Mouse (Mus musculus): ENCODE results near the gene Kat7.
A peak's percentile ranks its signal among the peaks of the same experiment; 100 is the strongest.

Gene Kat7

GRCm38 (mm10) chr11:95333805-95334204 is 23.8 kb upstream of the Kat7 start:
- DNase-seq (ENCODE audit: low spot score in 2 of 2), result no peak

- DNase-seq (ENCODE audit: low spot score in 2 of 2), result no peak
Measured at GRCm38 (mm10) chr11:95333209-95333608, 23.2 kb upstream of the Kat7 start.

GRCm38 (mm10) chr11:95330662-95331061 is 20.6 kb upstream of the Kat7 start:
- DNase-seq (ENCODE audit: low spot score in 2 of 2), result no peak

GRCm38 (mm10) chr11:95328629-95329028 is 18.6 kb upstream of the Kat7 start:
- no peak for DNase-seq (ENCODE audit: low spot score in 2 of 2)

- DNase-seq (ENCODE audit: low spot score in 2 of 2), result no peak
Measured at GRCm38 (mm10) chr11:95326243-95326642, 16.2 kb upstream of the Kat7 start.

- DNase-seq (ENCODE audit: low spot score in 2 of 2), result no peak
Measured at GRCm38 (mm10) chr11:95325832-95326231, 15.8 kb upstream of the Kat7 start.

- no peak for DNase-seq (ENCODE audit: low spot score in 2 of 2)
Measured at GRCm38 (mm10) chr11:95324181-95324580, 14.1 kb upstream of the Kat7 start.

- DNase-seq (ENCODE audit: low spot score in 2 of 2), result no peak
Measured at GRCm38 (mm10) chr11:95320010-95320409, 10.0 kb upstream of the Kat7 start.

GRCm38 (mm10) chr11:95319506-95319905 is 9.5 kb upstream of the Kat7 start:
- DNase-seq (ENCODE audit: low spot score in 2 of 2), result no peak

GRCm38 (mm10) chr11:95318116-95318515 is 8.1 kb upstream of the Kat7 start:
- DNase-seq (ENCODE audit: low spot score in 2 of 2), result no peak

GRCm38 (mm10) chr11:95315215-95315955 is 5.3 kb upstream of the Kat7 start:
- no peak for DNase-seq (ENCODE audit: low spot score in 2 of 2)

GRCm38 (mm10) chr11:95311425-95311807 is 1.4 kb upstream of the Kat7 start:
- DNase-seq (ENCODE audit: low spot score in 2 of 2), result no peak

GRCm38 (mm10) chr11:95310648-95311424 is 790 bp upstream of the Kat7 start:
- peak in 1 of 2 experiments; percentile 38 for DNase-seq (ENCODE audit: low spot score in 2 of 2)

- peak; percentile 97 to 99 for DNase-seq (ENCODE audit: low spot score in 2 of 2)
Measured at GRCm38 (mm10) chr11:95309510-95310006, 488 bp downstream of the Kat7 start.

GRCm38 (mm10) chr11:95307526-95307925 is 2.5 kb downstream of the Kat7 start:
- no peak for DNase-seq (ENCODE audit: low spot score in 2 of 2)

GRCm38 (mm10) chr11:95305600-95305999 is 4.4 kb downstream of the Kat7 start:
- DNase-seq (ENCODE audit: low spot score in 2 of 2), result no peak

GRCm38 (mm10) chr11:95301772-95302171 is 8.3 kb downstream of the Kat7 start:
- no peak for DNase-seq (ENCODE audit: low spot score in 2 of 2)

GRCm38 (mm10) chr11:95299886-95300285 is 10.2 kb downstream of the Kat7 start:
- no peak for DNase-seq (ENCODE audit: low spot score in 2 of 2)

GRCm38 (mm10) chr11:95298146-95298545 is 11.9 kb downstream of the Kat7 start:
- no peak for DNase-seq (ENCODE audit: low spot score in 2 of 2)

- DNase-seq (ENCODE audit: low spot score in 2 of 2), result no peak
Measured at GRCm38 (mm10) chr11:95295736-95296135, 14.3 kb downstream of the Kat7 start.

- DNase-seq (ENCODE audit: low spot score in 2 of 2), result no peak
Measured at GRCm38 (mm10) chr11:95293017-95293624, 16.9 kb downstream of the Kat7 start.

GRCm38 (mm10) chr11:95291998-95292397 is 18.0 kb downstream of the Kat7 start:
- DNase-seq (ENCODE audit: low spot score in 2 of 2), result no peak

Measured in frontal cortex, postnatal 10 days (tissue).